Comparison of ENCODE assay signal across 17 mouse cellular contexts in the genomic region with DNA sequence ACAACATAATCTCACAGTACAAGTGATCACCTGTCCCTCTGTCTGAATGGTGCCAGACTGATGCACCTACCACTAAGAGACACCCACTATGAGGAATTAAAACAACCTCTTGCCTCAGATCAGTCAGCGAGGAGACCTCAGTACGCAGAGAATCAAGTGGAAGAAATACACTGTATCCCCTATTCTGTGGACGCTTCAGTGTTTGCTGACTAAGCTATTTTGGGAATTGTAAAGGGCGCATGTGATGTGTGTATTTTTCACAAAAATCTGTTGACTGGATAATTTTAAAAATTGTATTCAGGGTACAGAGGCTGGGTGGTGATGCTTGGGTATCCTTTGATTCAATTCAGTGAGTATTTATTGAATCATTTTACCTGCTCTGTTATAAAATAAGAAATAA.
"Had no signal": no experiment of that assay in that cellular context is flagged by ENCODE, and none has a peak within 500 bp of the region (broad histone marks: within the 10 kb centered on the region; RNA-seq: fewer than 3 reads in every experiment).

No protein-coding gene starts in this region.

- H3K9ac ChIP-seq: neural tube, embryonic 12.5 days; neural tube, embryonic 13.5 days; neural tube, embryonic 15.5 days; stomach, embryonic 15.5 days had no signal

- H3K27me3 ChIP-seq: neural tube, embryonic 12.5 days; neural tube, embryonic 13.5 days; neural tube, embryonic 15.5 days; stomach, embryonic 15.5 days had no signal

- H3K36me3 ChIP-seq: neural tube, embryonic 12.5 days; neural tube, embryonic 13.5 days; neural tube, embryonic 15.5 days; stomach, embryonic 15.5 days had no signal

- H3K27ac ChIP-seq: neural tube, embryonic 12.5 days; neural tube, embryonic 13.5 days; neural tube, embryonic 15.5 days; stomach, embryonic 15.5 days; stomach, postnatal 0 days had no signal

- H3K4me3 ChIP-seq: neural tube, embryonic 12.5 days; neural tube, embryonic 13.5 days; neural tube, embryonic 15.5 days; stomach, embryonic 15.5 days had no signal

- H3K4me2 ChIP-seq: neural tube, embryonic 12.5 days; neural tube, embryonic 13.5 days; neural tube, embryonic 15.5 days; stomach, embryonic 15.5 days had no signal

- H3K9me3 ChIP-seq: neural tube, embryonic 12.5 days; neural tube, embryonic 13.5 days; neural tube, embryonic 15.5 days; stomach, embryonic 15.5 days had no signal

- H3K4me1 ChIP-seq: neural tube, embryonic 12.5 days; stomach, embryonic 15.5 days had no signal

- DNase-seq: retina, postnatal 1 day; right cerebral cortex, adult 18-20 months; right cerebral cortex, postnatal 14 days; right cerebral cortex, postnatal 25 days; right cerebral cortex, postnatal 4 days; spleen, adult 18-20 months; thymus, adult 18-20 months; thymus, adult 2 months; thymus, postnatal 14 days; thymus, postnatal 25 days; thymus, postnatal 36 days; thymus, postnatal 4 days had no signal
